Mouse (Mus musculus): ENCODE results near the gene Kif1bp. TPM values are rescaled to one million over a fixed set of nuclear protein-coding genes. Genes with fewer than 3 reads are reported as not detected.
"Not testable (repeated sequence)": the region's sequence is repeated elsewhere in the genome, so short reads cannot be mapped to it uniquely, and the experiment has no call there.

The Kif1bp gene
- polyA plus RNA-seq, 1 experiment from 2014 or later, result 52.1 TPM

GRCm38 (mm10) chr10:62583245-62583644, 5.0 kb upstream of the Kif1bp start:
- Histone ChIP-seq H3K4me2 (no peak overlapping the region), H3K4me3 (no peak overlapping the region), H3K36me3 (ENCODE audit: poor library complexity, severe bottlenecking) (peaks cover 82% of the 10 kb centered on the region), H3K4me1 (peaks cover 3% of the 10 kb centered on the region; the same call in 1 of the 2 replicates), H3K27ac (no peak overlapping the region), H3K9ac (no peak overlapping the region), H3K27me3 (no peaks in the 10 kb centered on the region), H3K9me3 (replicated peaks) (no peaks in the 10 kb centered on the region)
- ATAC-seq, result no peak
- WGBS, result 88% methylated on average over 1 of the region's 1 CpGs

- Histone ChIP-seq H3K9ac (no peak overlapping the region), H3K4me2 (no peak overlapping the region), H3K9me3 (replicated peaks) (no peaks in the 10 kb centered on the region), H3K36me3 (ENCODE audit: poor library complexity, severe bottlenecking) (peaks cover 76% of the 10 kb centered on the region), H3K27ac (no peak overlapping the region), H3K4me3 (no peak overlapping the region), H3K27me3 (no peaks in the 10 kb centered on the region), H3K4me1 (peaks cover 3% of the 10 kb centered on the region; the same call in 1 of the 2 replicates)
- WGBS, result 86% methylated on average over 7 of the region's 7 CpGs
- ATAC-seq, result no peak
Observed at GRCm38 (mm10) chr10:62582701-62583100, 4.4 kb upstream of the Kif1bp start.

DNA sequence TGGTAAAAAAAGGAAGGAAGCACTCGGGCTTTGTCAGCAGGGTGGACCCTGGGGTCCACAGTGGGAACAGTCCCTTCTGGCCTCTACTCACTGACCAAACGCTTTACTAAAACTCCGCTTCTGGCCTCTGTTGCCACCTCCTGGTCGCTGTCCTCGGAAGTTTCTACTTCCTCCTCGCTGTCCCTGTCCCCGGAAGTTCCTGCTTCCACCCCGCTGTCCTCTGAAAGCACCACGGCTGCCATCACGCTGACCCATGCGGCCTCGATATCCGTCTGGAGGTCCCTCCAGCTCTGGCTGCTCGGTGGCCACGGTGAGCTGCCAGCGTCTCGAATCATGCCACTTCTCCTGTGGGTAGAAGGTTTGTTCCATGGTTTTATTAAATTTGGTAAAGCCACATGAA, 4.0 kb upstream of the Kif1bp start:
- ATAC-seq, result no peak
- H3K4me2 ChIP-seq, result no peak overlapping the region
- no peaks in the 10 kb centered on the region for H3K27me3 ChIP-seq
- peaks cover 6% of the 10 kb centered on the region for H3K4me1 ChIP-seq
- H3K9me3 ChIP-seq (replicated peaks), result no peaks in the 10 kb centered on the region
- peaks cover 72% of the 10 kb centered on the region for H3K36me3 ChIP-seq (ENCODE audit: poor library complexity, severe bottlenecking)
- H3K27ac ChIP-seq, result no peak overlapping the region
- no peak overlapping the region for H3K9ac ChIP-seq
- WGBS, result 93% methylated on average over 17 of the region's 17 CpGs
- no peak overlapping the region for H3K4me3 ChIP-seq

GRCm38 (mm10) chr10:62579129-62579528, 872 bp upstream of the Kif1bp start:
- peaks cover 17% of the 10 kb centered on the region for H3K4me1 ChIP-seq
- not testable (repeated sequence) for H3K4me3 ChIP-seq; H3K27me3 ChIP-seq; H3K27ac ChIP-seq; ATAC-seq; H3K9ac ChIP-seq; H3K9me3 ChIP-seq (replicated peaks); H3K4me2 ChIP-seq
- H3K36me3 ChIP-seq (ENCODE audit: poor library complexity, severe bottlenecking), result peaks cover 54% of the 10 kb centered on the region
- 81% methylated on average over 12 of the region's 13 CpGs for WGBS

DNA sequence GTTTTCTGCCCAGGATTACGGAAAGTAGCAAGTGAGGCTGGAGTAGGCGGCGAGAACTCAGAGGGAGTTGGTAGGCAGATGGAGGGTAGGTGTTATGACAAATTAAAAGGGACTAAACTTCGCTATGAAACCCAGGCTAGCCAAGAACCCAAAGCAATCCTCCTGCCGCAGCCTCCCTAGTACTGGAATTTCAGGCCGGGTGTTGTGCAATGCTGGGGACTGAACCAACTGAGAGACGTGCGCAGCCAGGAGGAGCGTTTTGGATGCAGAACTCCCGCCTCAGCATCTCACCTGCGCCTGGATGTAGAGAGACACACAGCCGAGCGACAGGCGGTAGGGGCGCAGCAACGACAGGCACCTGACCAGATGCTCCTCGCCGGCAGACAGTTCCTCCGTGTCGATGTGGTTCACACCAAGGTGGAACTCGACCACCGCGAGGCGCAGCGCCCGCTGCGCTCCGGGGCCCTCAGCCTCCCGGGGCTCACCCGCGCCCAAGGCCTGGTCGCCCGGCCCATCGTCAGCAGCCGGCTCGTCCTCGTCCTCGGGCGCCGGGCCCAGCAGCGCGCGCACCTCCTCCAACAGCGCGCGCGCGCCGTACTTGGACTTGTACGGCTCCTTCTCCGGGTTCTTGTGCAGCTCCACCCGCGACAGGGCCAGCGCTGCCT, 452 bp downstream of the Kif1bp start:
- peaks cover 17% of the 10 kb centered on the region for H3K4me1 ChIP-seq
- 1% methylated on average over 43 of the region's 54 CpGs for WGBS
- peak overlapping the region; percentile 85 for H3K27ac ChIP-seq
- no peaks in the 10 kb centered on the region for H3K9me3 ChIP-seq (replicated peaks)
- H3K4me3 ChIP-seq, result peak overlapping the region; percentile 88
- peaks cover 54% of the 10 kb centered on the region for H3K36me3 ChIP-seq (ENCODE audit: poor library complexity, severe bottlenecking)
- H3K4me2 ChIP-seq, result peak overlapping the region; percentile 88
- no peaks in the 10 kb centered on the region for H3K27me3 ChIP-seq
- peak; percentile 82 for ATAC-seq
- H3K9ac ChIP-seq, result peak overlapping the region; percentile 90

DNA sequence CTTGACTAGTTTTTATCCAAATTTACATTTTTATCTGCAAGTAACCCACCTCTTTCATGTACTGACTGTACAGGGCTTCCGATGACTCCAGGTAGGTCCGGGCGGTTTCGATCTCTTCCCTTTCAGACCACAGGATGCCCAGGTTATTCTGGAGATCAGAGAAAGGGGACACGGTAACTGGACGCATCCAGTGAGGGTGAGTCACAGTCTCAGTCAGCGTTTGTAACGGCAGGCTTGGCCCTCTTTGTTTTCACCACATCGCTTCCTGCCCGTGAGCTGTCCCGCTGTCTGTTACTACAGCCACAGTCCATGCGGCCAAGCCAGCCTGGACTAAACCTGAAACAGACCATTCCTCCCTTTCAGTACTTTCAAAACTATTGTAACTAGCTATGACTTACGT, 3.3 kb downstream of the Kif1bp start:
- Histone ChIP-seq H3K9me3 (replicated peaks) (no peaks in the 10 kb centered on the region), H3K4me2 (no peak overlapping the region), H3K27ac (no peak overlapping the region), H3K36me3 (ENCODE audit: poor library complexity, severe bottlenecking) (peaks cover 46% of the 10 kb centered on the region), H3K27me3 (no peaks in the 10 kb centered on the region), H3K9ac (no peak overlapping the region), H3K4me1 (peaks cover 17% of the 10 kb centered on the region), H3K4me3 (no peak overlapping the region)
- WGBS, result 91% methylated on average over 13 of the region's 13 CpGs
- no peak for ATAC-seq

DNA sequence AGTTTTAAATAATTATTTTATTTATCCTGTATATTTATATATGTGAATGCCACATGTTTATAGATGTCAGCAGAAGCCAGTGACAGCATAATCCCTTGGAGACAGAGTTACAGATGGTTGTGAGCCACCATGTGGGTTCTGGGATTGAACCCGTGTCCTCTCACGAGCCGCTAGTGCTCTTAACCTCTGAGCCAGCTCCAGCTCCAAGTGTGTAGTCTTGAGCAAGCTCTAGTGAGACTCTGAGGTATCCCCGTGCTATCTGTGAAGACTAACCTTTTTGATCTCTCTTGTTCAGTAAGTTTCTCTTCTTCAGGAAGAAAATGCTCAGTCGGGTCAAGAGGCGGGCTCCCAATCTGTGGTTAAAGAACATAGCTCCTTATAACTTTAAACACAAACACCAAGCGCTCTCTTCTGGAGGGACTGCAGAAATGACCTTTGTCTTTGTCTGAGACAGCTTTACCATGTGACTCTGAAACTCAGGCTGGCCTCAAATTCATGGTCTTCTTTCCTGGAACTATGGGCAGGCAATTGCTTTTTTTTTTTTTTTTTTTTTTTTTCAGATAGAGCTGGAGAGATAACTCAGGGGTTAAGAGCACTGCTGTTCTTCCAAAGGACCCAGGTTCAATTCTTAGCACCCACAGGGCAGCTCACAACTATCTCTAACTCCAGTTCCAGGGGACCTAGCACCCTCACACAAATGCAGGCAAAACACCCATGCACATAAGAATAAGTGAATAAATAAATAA, 8.0 kb downstream of the Kif1bp start:
- Histone ChIP-seq H3K9ac (no peak overlapping the region), H3K9me3 (replicated peaks) (no peaks in the 10 kb centered on the region), H3K4me3 (no peak overlapping the region), H3K27me3 (no peaks in the 10 kb centered on the region), H3K4me1 (no peaks in the 10 kb centered on the region), H3K36me3 (ENCODE audit: poor library complexity, severe bottlenecking) (peaks cover 84% of the 10 kb centered on the region), H3K27ac (no peak overlapping the region), H3K4me2 (no peak overlapping the region)
- no peak for ATAC-seq
- 95% methylated on average over 7 of the region's 7 CpGs for WGBS

GRCm38 (mm10) chr10:62568861-62569260, 9.4 kb downstream of the Kif1bp start:
- no peak for ATAC-seq
- Histone ChIP-seq H3K9ac (no peak overlapping the region), H3K27ac (no peak overlapping the region), H3K9me3 (replicated peaks) (no peaks in the 10 kb centered on the region), H3K4me2 (no peak overlapping the region), H3K4me3 (no peak overlapping the region), H3K36me3 (ENCODE audit: poor library complexity, severe bottlenecking) (peaks cover 86% of the 10 kb centered on the region), H3K4me1 (no peaks in the 10 kb centered on the region), H3K27me3 (no peaks in the 10 kb centered on the region)
- WGBS, result 95% methylated on average over 4 of the region's 4 CpGs

- H3K27ac ChIP-seq, result no peak overlapping the region
- no peak overlapping the region for H3K9ac ChIP-seq
- no peaks in the 10 kb centered on the region for H3K27me3 ChIP-seq
- H3K4me2 ChIP-seq, result no peak overlapping the region
- WGBS, result 83% methylated on average over 1 of the region's 1 CpGs
- no peaks in the 10 kb centered on the region for H3K4me1 ChIP-seq
- H3K9me3 ChIP-seq (replicated peaks), result no peaks in the 10 kb centered on the region
- no peak overlapping the region for H3K4me3 ChIP-seq
- H3K36me3 ChIP-seq (ENCODE audit: poor library complexity, severe bottlenecking), result peaks cover 64% of the 10 kb centered on the region
- no peak for ATAC-seq
Observed at GRCm38 (mm10) chr10:62557736-62558135, 20.5 kb downstream of the Kif1bp start.

DNA sequence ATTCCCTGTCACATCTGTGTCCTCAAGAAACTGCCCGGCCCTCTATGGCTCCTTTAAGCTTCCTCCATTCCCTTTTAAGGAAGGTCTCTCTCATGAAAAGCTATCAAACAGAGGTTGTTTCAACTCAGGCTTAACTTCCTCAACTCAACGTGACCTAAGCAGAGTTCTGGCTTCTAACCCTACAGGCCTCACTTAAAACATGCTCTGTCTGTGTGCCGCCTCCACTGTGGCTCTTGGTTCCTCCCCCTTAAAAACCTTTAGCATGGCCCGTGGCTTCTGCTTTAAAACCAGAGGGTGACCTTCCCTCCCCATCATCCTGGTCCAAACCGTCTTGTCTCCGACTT, 21.7 kb downstream of the Kif1bp start:
- Histone ChIP-seq H3K9me3 (replicated peaks) (no peaks in the 10 kb centered on the region), H3K36me3 (ENCODE audit: poor library complexity, severe bottlenecking) (peaks cover 52% of the 10 kb centered on the region), H3K4me3 (no peak overlapping the region), H3K27me3 (no peaks in the 10 kb centered on the region), H3K9ac (no peak overlapping the region), H3K27ac (no peak overlapping the region), H3K4me2 (no peak overlapping the region), H3K4me1 (no peaks in the 10 kb centered on the region)
- WGBS, result 94% methylated on average over 6 of the region's 6 CpGs
- no peak for ATAC-seq

DNA sequence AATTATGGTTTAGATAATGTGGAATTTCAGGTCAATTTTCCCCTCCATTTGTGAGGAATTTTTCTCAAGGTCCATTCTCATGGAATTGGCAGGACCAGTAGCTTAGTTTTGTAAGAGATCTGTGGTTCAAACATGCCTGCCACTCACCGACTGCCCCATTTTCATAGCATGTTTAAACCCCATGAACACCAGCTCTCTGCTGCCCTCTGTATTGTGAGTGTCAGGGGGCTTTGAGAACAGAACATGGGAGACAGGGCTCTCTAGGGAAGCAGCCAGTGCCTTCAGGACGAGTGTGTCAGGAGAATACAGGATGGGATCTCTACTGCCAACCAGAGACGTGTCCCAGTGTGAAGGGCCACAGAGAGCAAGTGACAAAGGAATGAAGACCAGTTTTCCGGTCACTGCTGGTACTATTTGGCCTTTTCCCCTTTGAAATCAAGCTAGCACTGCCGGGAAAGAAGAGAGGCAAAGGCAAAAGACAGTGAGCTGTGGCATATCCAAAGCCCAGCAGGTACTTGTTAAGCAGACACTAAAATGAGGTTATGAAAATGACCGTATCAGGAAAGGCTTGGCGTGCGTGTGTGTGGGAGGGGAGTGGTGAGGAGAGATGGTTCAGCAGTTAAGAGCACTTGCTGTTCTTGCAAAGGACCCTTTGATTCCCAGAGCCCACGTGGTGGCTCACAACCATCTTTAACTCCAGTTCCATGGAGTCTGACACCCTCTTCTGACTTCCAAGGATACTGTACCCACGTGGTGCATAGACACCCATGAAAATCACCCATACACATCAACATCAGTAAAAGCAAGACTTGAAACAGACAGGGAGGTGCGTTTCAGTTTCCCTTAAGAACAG, 22.3 kb downstream of the Kif1bp start:
- H3K4me3 ChIP-seq, result no peak overlapping the region
- no peaks in the 10 kb centered on the region for H3K9me3 ChIP-seq (replicated peaks)
- no peak overlapping the region for H3K27ac ChIP-seq
- H3K4me1 ChIP-seq, result no peaks in the 10 kb centered on the region
- WGBS, result 81% methylated on average over 11 of the region's 11 CpGs
- ATAC-seq, result no peak
- H3K36me3 ChIP-seq (ENCODE audit: poor library complexity, severe bottlenecking), result peaks cover 51% of the 10 kb centered on the region
- no peak overlapping the region for H3K9ac ChIP-seq
- no peaks in the 10 kb centered on the region for H3K27me3 ChIP-seq
- H3K4me2 ChIP-seq, result no peak overlapping the region

DNA sequence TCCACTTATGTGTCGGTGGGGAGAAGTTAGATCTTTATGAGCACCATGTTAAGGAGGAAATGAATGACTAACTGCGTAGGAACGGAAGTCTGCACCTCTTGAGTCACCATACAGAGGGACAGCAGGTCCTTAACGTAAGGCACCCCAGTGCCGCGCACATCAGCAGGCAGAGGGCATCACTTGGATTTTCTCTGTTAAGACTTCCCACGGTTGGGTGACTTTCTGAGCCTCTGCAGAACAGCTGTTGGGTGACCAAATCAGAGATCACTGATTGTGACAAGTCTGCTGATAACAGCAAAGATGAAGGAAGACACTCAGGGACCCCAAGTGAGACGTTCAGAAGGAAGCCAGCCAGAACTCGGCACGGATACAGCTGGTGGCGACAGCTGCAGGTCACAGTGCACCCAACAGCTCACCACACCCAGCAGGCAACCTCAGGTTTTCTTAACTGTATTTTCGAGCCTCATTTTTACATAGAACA, 24.6 kb downstream of the Kif1bp start:
- Histone ChIP-seq H3K27ac (no peak overlapping the region), H3K27me3 (no peaks in the 10 kb centered on the region), H3K9me3 (replicated peaks) (no peaks in the 10 kb centered on the region), H3K9ac (no peak overlapping the region), H3K36me3 (ENCODE audit: poor library complexity, severe bottlenecking) (peaks cover 29% of the 10 kb centered on the region), H3K4me1 (no peaks in the 10 kb centered on the region), H3K4me3 (no peak overlapping the region), H3K4me2 (no peak overlapping the region)
- ATAC-seq, result no peak
- WGBS, result 91% methylated on average over 12 of the region's 12 CpGs

Data from forebrain, embryonic 13.5 days (tissue).